Mouse (Mus musculus) cerebellum, adult 2 months (tissue): ENCODE measurements around the gene Coq9.

Experiments
- CTCF ChIP-seq: fragments of 200-500 bp; IDR thresholded peaks from 2 replicates; pipeline ENCODE4 v1.5.1; 2011; ENCODE audit warnings: low read depth, mild to moderate bottlenecking, control low read depth, low read length, moderate library complexity, borderline replicate concordance; ENCODE audit not compliant: insufficient read depth
- POLR2A ChIP-seq: fragments of 200-500 bp; IDR thresholded peaks from 2 replicates; pipeline ENCODE4 v1.6.1; 2011; ENCODE audit warnings: low read length, control low read depth, borderline replicate concordance; ENCODE audit not compliant: insufficient read depth

DNA sequence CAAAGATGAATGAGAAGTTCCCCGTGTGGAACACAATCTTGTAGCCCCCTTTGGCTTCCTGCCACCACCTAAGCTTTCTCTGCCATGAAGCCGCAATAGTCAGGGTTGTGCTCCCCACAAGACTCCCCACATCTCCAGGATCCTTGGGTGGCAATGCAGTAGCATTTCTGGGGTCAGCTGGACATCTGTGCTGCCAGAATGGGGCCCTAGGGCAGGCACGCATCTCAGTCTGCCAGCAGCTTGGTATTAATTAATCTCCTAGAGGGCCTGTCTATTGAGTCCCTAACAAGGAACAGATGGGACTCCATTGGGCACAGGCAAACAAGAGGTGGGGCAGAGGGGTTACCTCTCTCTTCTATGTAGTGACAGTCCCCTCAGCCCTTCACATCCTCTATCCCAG lies 34.0 kb downstream of the Coq9 start:
- TF ChIP-seq CTCF, result no peak
- no peak for TF ChIP-seq POLR2A
